Mouse (Mus musculus) kidney, embryonic 16.5 days (tissue): ENCODE results near the gene Hnrnpl. TPM values are rescaled to one million over a fixed set of nuclear protein-coding genes. Genes with fewer than 3 reads are reported as not detected.

Experiments
- ATAC-seq: fragments of 200-750 bp; cut with Nextera tagmentation; 2 replicates; pipeline ENCODE4 v1.8.0; 2017; ENCODE audit warnings: moderate TSS enrichment; ENCODE audit not compliant: low FRiP score, low TSS enrichment
- H3K27ac ChIP-seq: fragments of 300-500 bp; sonication (generic); 2 replicates; pipeline ENCODE4 v1.5.1; 2014; ENCODE audit warnings: low read length
- H3K27me3 ChIP-seq: fragments of 300-500 bp; sonication (generic); 2 replicates; pipeline ENCODE4 v1.6.1; 2014; ENCODE audit warnings: low read length, control low read depth, mixed read lengths; ENCODE audit not compliant: insufficient read depth
- H3K36me3 ChIP-seq: fragments of 300-500 bp; sonication (generic); 2 replicates; pipeline ENCODE4 v1.6.1; 2014; ENCODE audit warnings: low read length, control low read depth, mixed read lengths; ENCODE audit not compliant: insufficient read depth
- H3K4me1 ChIP-seq: fragments of 300-500 bp; sonication (generic); 2 replicates; pipeline ENCODE4 v1.6.1; 2014; ENCODE audit warnings: low read length, control low read depth, mixed read lengths; ENCODE audit not compliant: insufficient read depth
- H3K4me2 ChIP-seq: fragments of 300-500 bp; sonication (generic); replicated peaks from 2 replicates; pipeline ENCODE4 v1.6.1; 2014; ENCODE audit warnings: low read depth, low read length
- H3K4me3 ChIP-seq: fragments of 300-500 bp; sonication (generic); 2 replicates; pipeline ENCODE4 v1.5.1; 2014; ENCODE audit warnings: mild to moderate bottlenecking, low read length
- H3K9ac ChIP-seq: fragments of 300-500 bp; sonication (generic); replicated peaks from 2 replicates; pipeline ENCODE4 v1.6.1; 2014; ENCODE audit warnings: low read length
- H3K9me3 ChIP-seq: fragments of 300-500 bp; sonication (generic); 2 replicates; pipeline ENCODE4 v1.6.1; 2016; ENCODE audit warnings: low read length, control low read depth
- WGBS: fragments of 180-500 bp; shearing (Covaris S2); extraction: QIAGEN DNeasy Blood & Tissue Kit; methylation state at CpG from one replicate; pipeline ENCODE4 v1.1.7; 2014; 5-methylcytosine and 5-hydroxymethylcytosine counted together
- polyA plus RNA-seq: library from polyadenylated mRNA; unstranded; fragments of >200 nt; fragmentation: Nextera tagmentation; extraction: Ambion mirVana; gene quantifications from 2 replicates; pipeline ENCODE4 v1.2.1, GENCODE M21; 2015

Hnrnpl gene
- polyA plus RNA-seq, 1 experiment from 2014 or later = 204 TPM

- Histone ChIP-seq H3K4me3 (no peak overlapping the region), H3K9me3 (no peaks in the 10 kb centered on the region), H3K27ac (peak overlapping the region; percentile 95; the same call in 1 of the 2 replicates), H3K36me3 (peaks cover 36% of the 10 kb centered on the region), H3K4me2 (no peak overlapping the region), H3K9ac (no peak overlapping the region), H3K27me3 (no peaks in the 10 kb centered on the region), H3K4me1 (peaks cover 19% of the 10 kb centered on the region)
- ATAC-seq = no peak
- WGBS = 43% methylated on average over 2 of the region's 2 CpGs
These were observed 15.6 kb downstream of the Hnrnpl start for GRCm38 (mm10) chr7:28823932-28824331.

GRCm38 (mm10) chr7:28824941-28825685, 16.8 kb downstream of the Hnrnpl start, which contains the start of gene Ech1:
Gene Ech1 (plus strand): TSS chr7:28825217.
- H3K4me2 ChIP-seq = peak within 1 kb of the TSS; percentile 62
- no peaks in the 10 kb centered on the region for H3K9me3 ChIP-seq
- H3K4me1 ChIP-seq = peaks cover 13% of the 10 kb centered on the region
- H3K27ac ChIP-seq = peak within 1 kb of the TSS; percentile 95
- H3K9ac ChIP-seq = peak within 1 kb of the TSS; percentile 78
- 2% methylated on average over 33 of the region's 33 CpGs for WGBS
- ATAC-seq = peak; percentile 86
- H3K4me3 ChIP-seq = peak within 1 kb of the TSS; percentile 60
- H3K27me3 ChIP-seq = no peaks in the 10 kb centered on the region
- peaks cover 30% of the 10 kb centered on the region for H3K36me3 ChIP-seq

- peak overlapping the region; percentile 95 for H3K27ac ChIP-seq
- H3K4me1 ChIP-seq = peaks cover 7% of the 10 kb centered on the region
- WGBS = 60% methylated on average over 11 of the region's 11 CpGs
- peak overlapping the region; percentile 78 for H3K9ac ChIP-seq
- H3K4me2 ChIP-seq = peak overlapping the region; percentile 62
- no peaks in the 10 kb centered on the region for H3K9me3 ChIP-seq
- H3K36me3 ChIP-seq = peaks cover 26% of the 10 kb centered on the region
- H3K4me3 ChIP-seq = peak overlapping the region; percentile 60
- H3K27me3 ChIP-seq = no peaks in the 10 kb centered on the region
- ATAC-seq = no peak
These were observed 17.5 kb downstream of the Hnrnpl start for GRCm38 (mm10) chr7:28825686-28826401.

GRCm38 (mm10) chr7:28826402-28826772, 18.0 kb downstream of the Hnrnpl start:
- Histone ChIP-seq H3K4me3 (no peak overlapping the region), H3K36me3 (peaks cover 26% of the 10 kb centered on the region), H3K4me2 (peak overlapping the region; percentile 62; the same call in 1 of the 2 replicates), H3K9me3 (no peaks in the 10 kb centered on the region), H3K4me1 (peaks cover 7% of the 10 kb centered on the region), H3K27ac (peak overlapping the region; percentile 95), H3K27me3 (no peaks in the 10 kb centered on the region), H3K9ac (no peak overlapping the region)
- WGBS = 94% methylated on average over 7 of the region's 7 CpGs
- ATAC-seq = no peak

- H3K4me2 ChIP-seq = no peak overlapping the region
- no peak overlapping the region for H3K27ac ChIP-seq
- no peak overlapping the region for H3K4me3 ChIP-seq
- no peaks in the 10 kb centered on the region for H3K9me3 ChIP-seq
- 48% methylated on average over 3 of the region's 3 CpGs for WGBS
- H3K4me1 ChIP-seq = peaks cover 7% of the 10 kb centered on the region; the same call in 1 of the 2 replicates
- peaks cover 20% of the 10 kb centered on the region for H3K36me3 ChIP-seq
- ATAC-seq = no peak
- no peaks in the 10 kb centered on the region for H3K27me3 ChIP-seq
- H3K9ac ChIP-seq = no peak overlapping the region
These were observed 19.0 kb downstream of the Hnrnpl start for GRCm38 (mm10) chr7:28827338-28827737.

- Histone ChIP-seq H3K36me3 (peaks cover 18% of the 10 kb centered on the region), H3K27me3 (no peaks in the 10 kb centered on the region), H3K4me2 (no peak overlapping the region), H3K4me3 (no peak overlapping the region), H3K4me1 (peaks cover under 1% of the 10 kb centered on the region; the same call in 1 of the 2 replicates), H3K27ac (no peak overlapping the region), H3K9ac (no peak overlapping the region), H3K9me3 (no peaks in the 10 kb centered on the region)
- no peak for ATAC-seq
- 96% methylated on average over 8 of the region's 8 CpGs for WGBS
These were observed 21.5 kb downstream of the Hnrnpl start for GRCm38 (mm10) chr7:28829821-28830220.

- Histone ChIP-seq H3K4me2 (no peak overlapping the region), H3K27me3 (no peaks in the 10 kb centered on the region), H3K9me3 (no peaks in the 10 kb centered on the region), H3K9ac (no peak overlapping the region), H3K27ac (no peak overlapping the region), H3K4me1 (no peaks in the 10 kb centered on the region), H3K4me3 (no peak overlapping the region), H3K36me3 (peaks cover 18% of the 10 kb centered on the region)
- no peak for ATAC-seq
- WGBS = 87% methylated on average over 5 of the region's 5 CpGs
These were observed 22.6 kb downstream of the Hnrnpl start for GRCm38 (mm10) chr7:28830981-28831380.

- no peaks in the 10 kb centered on the region for H3K27me3 ChIP-seq
- no peak overlapping the region for H3K9ac ChIP-seq
- H3K27ac ChIP-seq = no peak overlapping the region
- no peak overlapping the region for H3K4me3 ChIP-seq
- no peaks in the 10 kb centered on the region for H3K4me1 ChIP-seq
- ATAC-seq = no peak
- H3K36me3 ChIP-seq = peaks cover 18% of the 10 kb centered on the region
- no peaks in the 10 kb centered on the region for H3K9me3 ChIP-seq
- H3K4me2 ChIP-seq = no peak overlapping the region
- 89% methylated on average over 17 of the region's 17 CpGs for WGBS
These were observed 23.2 kb downstream of the Hnrnpl start for GRCm38 (mm10) chr7:28831411-28832125.

GRCm38 (mm10) chr7:28832137-28832536, 23.8 kb downstream of the Hnrnpl start:
- Histone ChIP-seq H3K27me3 (no peaks in the 10 kb centered on the region), H3K9me3 (no peaks in the 10 kb centered on the region), H3K27ac (no peak overlapping the region), H3K9ac (no peak overlapping the region), H3K4me1 (no peaks in the 10 kb centered on the region), H3K4me3 (no peak overlapping the region), H3K36me3 (peaks cover 18% of the 10 kb centered on the region), H3K4me2 (no peak overlapping the region)
- WGBS = 64% methylated on average over 6 of the region's 6 CpGs
- no peak for ATAC-seq
